Mouse (Mus musculus): ENCODE data around the gene Dlat. TPM values are rescaled to one million over a fixed set of nuclear protein-coding genes. Genes with fewer than 3 reads are reported as not detected.

Dlat gene
- polyA plus RNA-seq, 1 experiment = 64.6 TPM

DNA sequence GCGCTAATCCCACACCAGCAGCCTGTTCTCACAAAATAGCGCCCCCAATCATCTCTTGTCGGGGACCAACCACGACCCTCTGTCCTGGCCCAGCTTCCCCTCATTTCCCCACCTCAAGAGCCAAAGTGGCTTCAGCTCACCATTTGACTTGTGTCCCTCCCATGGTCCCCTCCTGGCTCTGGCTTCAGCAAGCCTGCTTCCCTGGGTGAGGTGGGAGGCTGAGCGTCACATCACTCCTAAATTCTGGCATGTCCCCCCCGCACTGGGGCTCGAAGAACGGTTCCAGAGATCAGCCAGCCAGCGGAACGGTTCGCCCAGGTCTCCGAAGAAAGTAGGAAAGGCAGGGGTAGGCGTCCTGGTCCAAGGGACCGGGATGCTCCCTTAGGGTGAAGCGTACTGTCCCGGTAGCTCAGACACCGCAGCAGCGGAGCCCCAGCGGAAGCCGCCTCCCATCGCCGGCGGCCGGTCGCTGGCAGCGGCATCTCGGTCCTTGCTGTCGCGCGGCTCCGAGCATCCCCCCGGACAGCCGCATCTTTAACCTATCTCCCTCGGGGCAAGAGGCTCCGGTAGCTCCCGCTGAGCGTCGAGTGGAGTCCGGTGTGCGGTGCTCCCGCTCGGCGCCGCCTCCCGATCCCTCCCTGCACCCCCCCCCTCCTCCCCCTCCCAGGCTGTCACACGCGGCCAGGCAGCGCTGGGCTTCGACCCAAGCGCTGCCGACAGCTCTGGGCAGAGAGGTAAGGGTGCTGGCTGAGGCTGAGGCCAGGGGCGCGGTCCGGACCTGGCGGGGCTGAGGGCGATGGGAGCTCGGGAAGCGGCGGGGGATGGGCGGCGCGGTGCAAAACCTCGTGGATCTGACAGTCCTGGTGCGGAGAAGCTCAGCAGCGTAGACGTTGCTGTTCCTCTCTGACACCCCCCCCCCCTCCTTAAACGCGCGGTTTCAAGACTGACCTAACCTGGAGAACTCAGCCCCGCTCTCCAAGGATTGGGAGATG lies 39.1 kb upstream of the Dlat start:
- Histone ChIP-seq H3K4me3 (peak overlapping the region; percentile 28), H3K36me3 (ENCODE audit: control insufficient read depth, insufficient read depth) (no peaks in the 10 kb centered on the region), H3ac (ENCODE audit: control insufficient read depth, insufficient read length) (peak overlapping the region; percentile 11), H3K79me2 (ENCODE audit: control insufficient read depth, insufficient read depth) (no peaks in the 10 kb centered on the region), H3K27me3 (ENCODE audit: control insufficient read depth, insufficient read depth, insufficient read length) (no peaks in the 10 kb centered on the region), H3K4me2 (ENCODE audit: low read depth) (peak overlapping the region; percentile 96)
- TF ChIP-seq SRF (IDR thresholded peaks at IDR 0.05; ENCODE audit: control insufficient read depth, insufficient read length, low read depth) = no peak
- TF ChIP-seq REST (IDR thresholded peaks at IDR 0.05; ENCODE audit: insufficient read depth, insufficient read length) = no peak

- no peaks in the 10 kb centered on the region for H3K27me3 ChIP-seq (ENCODE audit: control insufficient read depth, insufficient read depth, insufficient read length)
- H3K4me2 ChIP-seq (ENCODE audit: low read depth) = peak overlapping the region; percentile 96
- H3K36me3 ChIP-seq (ENCODE audit: control insufficient read depth, insufficient read depth) = no peaks in the 10 kb centered on the region
- TF ChIP-seq SRF (IDR thresholded peaks at IDR 0.05; ENCODE audit: control insufficient read depth, insufficient read length, low read depth) (peak; percentile 98), USF1 (IDR thresholded peaks at IDR 0.05; ENCODE audit: low read depth) (no peak)
- no peak overlapping the region for H3ac ChIP-seq (ENCODE audit: control insufficient read depth, insufficient read length)
- H3K79me2 ChIP-seq (ENCODE audit: control insufficient read depth, insufficient read depth) = no peaks in the 10 kb centered on the region
- H3K4me3 ChIP-seq = peak overlapping the region; percentile 28
Observed at GRCm38 (mm10) chr9:50697706-50698041, 38.1 kb upstream of the Dlat start.

- TF ChIP-seq USF1 (IDR thresholded peaks at IDR 0.05; ENCODE audit: low read depth) (no peak), CEBPB (IDR thresholded peaks at IDR 0.05; ENCODE audit: insufficient read depth, poor library complexity, severe bottlenecking) (no peak), TCF12 (IDR thresholded peaks at IDR 0.05; ENCODE audit: insufficient read depth, poor library complexity, severe bottlenecking) (no peak), MYOD1 (IDR thresholded peaks at IDR 0.05; ENCODE audit: control insufficient read depth in 1 of 3, insufficient read length in 2 of 3, low read depth in 2 of 3) (no peak), MYOG (IDR thresholded peaks at IDR 0.05; ENCODE audit: control insufficient read depth in 1 of 3, insufficient read depth in 1 of 3, insufficient read length in 2 of 3, low read depth in 2 of 3) (no peak), MAX (IDR thresholded peaks at IDR 0.05; ENCODE audit: low read depth) (no peak), E2F4 (IDR thresholded peaks at IDR 0.05; ENCODE audit: insufficient read depth) (no peak), REST (IDR thresholded peaks at IDR 0.05; ENCODE audit: insufficient read depth, insufficient read length) (no peak), SRF (IDR thresholded peaks at IDR 0.05; ENCODE audit: control insufficient read depth, insufficient read length, low read depth) (no peak), POLR2A (IDR thresholded peaks at IDR 0.05; ENCODE audit: insufficient read length, low read depth) (no peak), POLR2AphosphoS2 (IDR thresholded peaks at IDR 0.05; ENCODE audit: insufficient read length, low read depth) (no peak), TCF3 (IDR thresholded peaks at IDR 0.05; ENCODE audit: insufficient read length, low read depth) (no peak)
- no peaks in the 10 kb centered on the region for H3K27me3 ChIP-seq (ENCODE audit: control insufficient read depth, insufficient read depth, insufficient read length)
- H3K36me3 ChIP-seq (ENCODE audit: control insufficient read depth, insufficient read depth) = no peaks in the 10 kb centered on the region
- H3ac ChIP-seq (ENCODE audit: control insufficient read depth, insufficient read length) = no peak overlapping the region
- peak overlapping the region; percentile 96 for H3K4me2 ChIP-seq (ENCODE audit: low read depth)
- peak overlapping the region; percentile 28 for H3K4me3 ChIP-seq
- no peaks in the 10 kb centered on the region for H3K79me2 ChIP-seq (ENCODE audit: control insufficient read depth, insufficient read depth)
Observed at GRCm38 (mm10) chr9:50696851-50697705, 37.5 kb upstream of the Dlat start.

DNA sequence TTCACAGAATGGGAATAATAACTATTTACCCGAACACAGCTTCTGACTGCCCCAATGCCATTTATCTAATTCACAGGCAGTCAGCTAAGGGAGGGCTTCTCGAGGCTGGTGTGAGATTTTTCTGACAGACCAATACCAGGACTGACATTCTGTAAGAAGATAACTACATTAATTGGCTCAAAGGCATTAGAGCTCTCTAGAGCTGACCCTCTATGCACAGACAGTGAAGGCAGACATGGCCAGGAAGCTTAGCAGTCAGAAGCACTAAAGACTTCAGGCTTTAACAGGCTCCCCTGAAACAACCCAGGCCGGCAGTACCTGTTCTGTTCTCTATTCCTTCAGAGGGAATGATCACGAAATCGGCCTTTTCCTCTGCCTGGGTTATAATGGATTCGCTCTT lies 35.6 kb upstream of the Dlat start:
- H3K36me3 ChIP-seq (ENCODE audit: control insufficient read depth, insufficient read depth) = no peaks in the 10 kb centered on the region
- H3K79me2 ChIP-seq (ENCODE audit: control insufficient read depth, insufficient read depth) = no peaks in the 10 kb centered on the region
- TF ChIP-seq MYOG (IDR thresholded peaks at IDR 0.05; ENCODE audit: control insufficient read depth in 1 of 3, insufficient read depth in 1 of 3, insufficient read length in 2 of 3, low read depth in 2 of 3) = no peak
- TF ChIP-seq POLR2A (IDR thresholded peaks at IDR 0.05; ENCODE audit: insufficient read length, low read depth) = no peak
- TF ChIP-seq MAX (IDR thresholded peaks at IDR 0.05; ENCODE audit: low read depth) = no peak
- no peak for TF ChIP-seq SRF (IDR thresholded peaks at IDR 0.05; ENCODE audit: control insufficient read depth, insufficient read length, low read depth)
- no peak for TF ChIP-seq TCF12 (IDR thresholded peaks at IDR 0.05; ENCODE audit: insufficient read depth, poor library complexity, severe bottlenecking)
- TF ChIP-seq MYOD1 (IDR thresholded peaks at IDR 0.05; ENCODE audit: control insufficient read depth in 1 of 3, insufficient read length in 2 of 3, low read depth in 2 of 3) = no peak
- TF ChIP-seq USF1 (IDR thresholded peaks at IDR 0.05; ENCODE audit: low read depth) = no peak
- no peak for TF ChIP-seq REST (IDR thresholded peaks at IDR 0.05; ENCODE audit: insufficient read depth, insufficient read length)
- no peak for TF ChIP-seq TCF3 (IDR thresholded peaks at IDR 0.05; ENCODE audit: insufficient read length, low read depth)
- TF ChIP-seq POLR2AphosphoS2 (IDR thresholded peaks at IDR 0.05; ENCODE audit: insufficient read length, low read depth) = no peak
- H3ac ChIP-seq (ENCODE audit: control insufficient read depth, insufficient read length) = no peak overlapping the region
- no peak overlapping the region for H3K4me3 ChIP-seq
- no peak overlapping the region for H3K4me2 ChIP-seq (ENCODE audit: low read depth)
- no peaks in the 10 kb centered on the region for H3K27me3 ChIP-seq (ENCODE audit: control insufficient read depth, insufficient read depth, insufficient read length)

- TF ChIP-seq REST (IDR thresholded peaks at IDR 0.05; ENCODE audit: insufficient read depth, insufficient read length) = no peak
- TF ChIP-seq USF1 (IDR thresholded peaks at IDR 0.05; ENCODE audit: low read depth) = no peak
- TF ChIP-seq CEBPB (IDR thresholded peaks at IDR 0.05; ENCODE audit: insufficient read depth, poor library complexity, severe bottlenecking) = no peak
- TF ChIP-seq TCF3 (IDR thresholded peaks at IDR 0.05; ENCODE audit: insufficient read length, low read depth) = no peak
- no peak for TF ChIP-seq MYOG (IDR thresholded peaks at IDR 0.05; ENCODE audit: control insufficient read depth in 1 of 3, insufficient read depth in 1 of 3, insufficient read length in 2 of 3, low read depth in 2 of 3)
- no peak for TF ChIP-seq POLR2AphosphoS2 (IDR thresholded peaks at IDR 0.05; ENCODE audit: insufficient read length, low read depth)
- no peak for TF ChIP-seq E2F4 (IDR thresholded peaks at IDR 0.05; ENCODE audit: insufficient read depth)
- TF ChIP-seq POLR2A (IDR thresholded peaks at IDR 0.05; ENCODE audit: insufficient read length, low read depth) = no peak
- no peak for TF ChIP-seq MAX (IDR thresholded peaks at IDR 0.05; ENCODE audit: low read depth)
- TF ChIP-seq TCF12 (IDR thresholded peaks at IDR 0.05; ENCODE audit: insufficient read depth, poor library complexity, severe bottlenecking) = no peak
- no peak for TF ChIP-seq SRF (IDR thresholded peaks at IDR 0.05; ENCODE audit: control insufficient read depth, insufficient read length, low read depth)
- TF ChIP-seq MYOD1 (IDR thresholded peaks at IDR 0.05; ENCODE audit: control insufficient read depth in 1 of 3, insufficient read length in 2 of 3, low read depth in 2 of 3) = no peak
- no peak overlapping the region for H3K4me2 ChIP-seq (ENCODE audit: low read depth)
- H3K4me3 ChIP-seq = no peak overlapping the region
- H3ac ChIP-seq (ENCODE audit: control insufficient read depth, insufficient read length) = no peak overlapping the region
- H3K79me2 ChIP-seq (ENCODE audit: control insufficient read depth, insufficient read depth) = no peaks in the 10 kb centered on the region
- H3K27me3 ChIP-seq (ENCODE audit: control insufficient read depth, insufficient read depth, insufficient read length) = no peaks in the 10 kb centered on the region
- H3K36me3 ChIP-seq (ENCODE audit: control insufficient read depth, insufficient read depth) = no peaks in the 10 kb centered on the region
Observed at GRCm38 (mm10) chr9:50693631-50694030, 34.1 kb upstream of the Dlat start.
